Mouse (Mus musculus): Measurements from ENCODE around the gene Nipal4. TPM values are rescaled to one million over a fixed set of nuclear protein-coding genes. Genes with fewer than 3 reads are reported as not detected.

The Nipal4 gene
- polyA plus RNA-seq, 1 experiment from 2014 or later: 0.26 TPM

DNA sequence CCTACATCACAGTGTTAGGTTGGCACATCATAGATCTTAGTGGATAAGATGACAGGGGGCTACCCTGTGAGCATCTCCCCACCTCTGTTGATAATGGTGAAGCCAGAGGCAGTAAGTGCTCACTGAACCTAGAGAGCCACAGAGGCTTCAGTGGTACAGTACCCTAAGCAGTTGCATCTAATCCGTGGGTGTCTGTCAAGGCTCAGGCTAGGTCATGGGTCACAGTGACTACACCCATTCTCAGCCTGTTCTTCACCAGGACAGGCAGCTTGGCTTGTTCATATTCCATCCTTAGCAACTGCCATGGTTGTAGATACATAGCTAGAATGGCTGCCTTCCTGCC, 55.4 kb downstream of the Nipal4 start:
- Histone ChIP-seq H3K9ac (ENCODE audit: low read depth, low read length) (no peak overlapping the region), H3K9me3 (ENCODE audit: control insufficient read depth, low read length) (no peaks in the 10 kb centered on the region), H3K27me3 (replicated peaks; ENCODE audit: control insufficient read depth, insufficient read depth, low read length) (no peaks in the 10 kb centered on the region), H3K4me3 (ENCODE audit: low read length) (no peak overlapping the region), H3K4me2 (ENCODE audit: low read length) (no peak overlapping the region), H3K4me1 (ENCODE audit: control insufficient read depth, insufficient read depth, low read depth, low read length) (no peaks in the 10 kb centered on the region), H3K27ac (ENCODE audit: low read depth, low read length) (no peak overlapping the region), H3K36me3 (ENCODE audit: control insufficient read depth, insufficient read depth, low read length) (peaks cover 3% of the 10 kb centered on the region; the same call in 1 of the 2 replicates)
- WGBS: 77% methylated on average over 1 of the region's 1 CpGs
- ATAC-seq: no peak

DNA sequence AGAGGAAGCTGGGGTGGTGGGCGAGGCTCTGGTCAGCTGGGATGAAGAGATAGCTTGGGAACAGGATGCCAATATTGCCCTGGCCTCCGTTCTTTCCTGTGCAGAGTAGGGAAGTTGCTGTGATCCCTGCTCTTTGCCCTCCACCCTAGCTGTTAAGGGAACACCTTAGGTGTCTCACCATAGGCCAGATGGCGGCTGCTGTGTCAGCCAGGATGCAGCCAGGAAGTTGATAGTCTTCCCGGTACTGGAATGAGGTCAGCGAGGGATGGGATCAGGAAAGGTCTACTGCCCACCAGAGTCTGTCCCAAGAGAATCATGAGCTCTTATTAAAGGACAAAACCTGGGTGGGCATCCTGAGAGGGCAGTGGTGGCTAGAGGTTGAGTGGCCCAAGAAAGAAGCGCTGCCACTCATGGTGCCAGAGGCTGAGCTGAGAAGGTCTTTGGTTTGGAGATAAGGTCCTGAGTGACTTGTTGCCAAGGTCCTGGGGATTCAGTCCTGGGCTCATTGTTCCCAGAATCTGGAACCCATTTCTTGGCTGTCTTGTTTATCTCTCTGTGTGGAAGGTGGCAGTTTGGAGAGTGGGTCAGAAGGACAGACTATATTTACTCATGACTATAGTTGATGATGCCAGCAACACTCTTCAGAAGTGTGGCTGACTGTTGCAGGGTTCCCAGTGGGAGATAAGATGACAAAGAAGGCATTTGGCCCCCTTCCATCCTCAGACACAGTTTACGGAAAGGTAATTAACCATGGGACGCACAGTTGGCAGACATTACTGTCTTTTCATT, 56.0 kb downstream of the Nipal4 start:
- WGBS: 77% methylated on average over 8 of the region's 8 CpGs
- H3K4me1 ChIP-seq (ENCODE audit: control insufficient read depth, insufficient read depth, low read depth, low read length): no peaks in the 10 kb centered on the region
- H3K27me3 ChIP-seq (replicated peaks; ENCODE audit: control insufficient read depth, insufficient read depth, low read length): no peaks in the 10 kb centered on the region
- no peak overlapping the region for H3K4me3 ChIP-seq (ENCODE audit: low read length)
- no peak for ATAC-seq
- no peak overlapping the region for H3K4me2 ChIP-seq (ENCODE audit: low read length)
- peaks cover 3% of the 10 kb centered on the region; the same call in 1 of the 2 replicates for H3K36me3 ChIP-seq (ENCODE audit: control insufficient read depth, insufficient read depth, low read length)
- no peaks in the 10 kb centered on the region for H3K9me3 ChIP-seq (ENCODE audit: control insufficient read depth, low read length)
- no peak overlapping the region for H3K27ac ChIP-seq (ENCODE audit: low read depth, low read length)
- no peak overlapping the region for H3K9ac ChIP-seq (ENCODE audit: low read depth, low read length)

DNA sequence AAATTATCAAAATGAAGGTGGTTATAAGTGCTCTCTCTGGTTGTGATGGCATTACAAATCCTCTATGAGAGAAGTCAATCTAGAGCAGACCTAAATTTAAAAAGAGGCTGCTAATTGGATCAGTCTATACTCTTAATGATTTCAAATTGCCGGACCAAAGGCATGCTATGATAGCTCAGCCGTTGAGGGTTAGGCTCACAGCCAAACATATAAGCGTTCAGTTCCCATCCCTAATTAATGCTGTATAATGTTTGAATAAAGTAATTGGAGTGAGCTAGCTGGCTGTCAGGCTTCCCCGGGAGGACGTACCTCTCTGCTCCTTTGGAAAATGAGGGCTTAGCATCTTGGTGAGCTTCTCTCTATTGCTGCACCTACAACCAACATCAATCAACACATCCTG, 57.1 kb downstream of the Nipal4 start:
- Histone ChIP-seq H3K9me3 (ENCODE audit: control insufficient read depth, low read length) (no peaks in the 10 kb centered on the region), H3K9ac (ENCODE audit: low read depth, low read length) (no peak overlapping the region), H3K4me2 (ENCODE audit: low read length) (no peak overlapping the region), H3K27ac (ENCODE audit: low read depth, low read length) (no peak overlapping the region), H3K4me1 (ENCODE audit: control insufficient read depth, insufficient read depth, low read depth, low read length) (no peaks in the 10 kb centered on the region), H3K4me3 (ENCODE audit: low read length) (no peak overlapping the region), H3K36me3 (ENCODE audit: control insufficient read depth, insufficient read depth, low read length) (peaks cover under 1% of the 10 kb centered on the region; the same call in 1 of the 2 replicates), H3K27me3 (replicated peaks; ENCODE audit: control insufficient read depth, insufficient read depth, low read length) (no peaks in the 10 kb centered on the region)
- ATAC-seq: peak; percentile 27; the same call in 1 of the 2 replicates
- WGBS: 48% methylated on average over 5 of the region's 5 CpGs

DNA sequence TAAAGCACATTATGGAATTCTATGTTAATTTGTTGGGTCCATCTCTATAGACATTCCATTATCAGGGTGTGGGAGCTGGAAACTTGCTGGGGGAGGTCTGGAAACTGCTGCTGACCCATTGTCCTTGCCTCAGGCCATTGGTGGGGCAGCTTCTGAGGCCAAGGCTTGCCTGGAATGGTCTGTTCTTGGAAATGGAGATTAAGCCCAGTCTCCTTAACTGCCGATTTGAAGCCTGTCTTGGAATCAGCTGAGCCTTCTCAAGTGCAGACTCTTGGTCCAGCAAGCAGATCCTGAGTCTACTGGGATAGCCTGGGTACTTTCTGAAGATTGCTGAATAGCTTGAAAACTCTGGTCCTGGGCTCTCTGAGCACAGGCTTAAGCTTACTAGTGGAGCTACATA, 59.3 kb downstream of the Nipal4 start:
- H3K4me3 ChIP-seq (ENCODE audit: low read length): no peak overlapping the region
- ATAC-seq: no peak
- WGBS: 95% methylated on average over 1 of the region's 1 CpGs
- H3K9me3 ChIP-seq (ENCODE audit: control insufficient read depth, low read length): no peaks in the 10 kb centered on the region
- no peak overlapping the region for H3K27ac ChIP-seq (ENCODE audit: low read depth, low read length)
- H3K4me1 ChIP-seq (ENCODE audit: control insufficient read depth, insufficient read depth, low read depth, low read length): peaks cover 2% of the 10 kb centered on the region; the same call in 1 of the 2 replicates
- no peak overlapping the region for H3K9ac ChIP-seq (ENCODE audit: low read depth, low read length)
- no peaks in the 10 kb centered on the region for H3K27me3 ChIP-seq (replicated peaks; ENCODE audit: control insufficient read depth, insufficient read depth, low read length)
- H3K36me3 ChIP-seq (ENCODE audit: control insufficient read depth, insufficient read depth, low read length): no peaks in the 10 kb centered on the region
- H3K4me2 ChIP-seq (ENCODE audit: low read length): no peak overlapping the region

DNA sequence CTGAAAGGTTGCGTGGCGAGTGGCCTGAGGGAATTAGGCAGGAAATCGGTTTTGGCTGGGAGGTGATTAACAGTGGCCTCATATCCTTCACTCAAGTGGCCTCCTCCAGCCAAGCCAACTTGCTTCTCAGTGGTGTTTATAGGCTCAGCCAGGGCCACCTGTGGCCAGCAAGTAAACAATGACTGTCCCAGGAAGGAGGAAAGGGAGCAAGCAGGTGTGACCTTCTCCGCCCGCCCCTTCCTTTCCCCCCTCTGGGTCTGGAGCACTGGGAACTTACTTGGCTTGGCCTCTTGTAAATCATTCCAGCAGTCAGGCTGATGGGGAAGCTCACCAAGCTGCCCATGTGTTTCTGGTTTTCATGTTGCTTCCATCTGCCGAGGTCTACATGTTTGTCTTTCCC, 64.2 kb downstream of the Nipal4 start:
- ATAC-seq: no peak
- no peak overlapping the region for H3K4me2 ChIP-seq (ENCODE audit: low read length)
- H3K4me3 ChIP-seq (ENCODE audit: low read length): no peak overlapping the region
- 78% methylated on average over 6 of the region's 6 CpGs for WGBS
- no peak overlapping the region for H3K27ac ChIP-seq (ENCODE audit: low read depth, low read length)
- peaks cover 13% of the 10 kb centered on the region for H3K36me3 ChIP-seq (ENCODE audit: control insufficient read depth, insufficient read depth, low read length)
- H3K4me1 ChIP-seq (ENCODE audit: control insufficient read depth, insufficient read depth, low read depth, low read length): peaks cover 2% of the 10 kb centered on the region; the same call in 1 of the 2 replicates
- no peaks in the 10 kb centered on the region for H3K27me3 ChIP-seq (replicated peaks; ENCODE audit: control insufficient read depth, insufficient read depth, low read length)
- H3K9me3 ChIP-seq (ENCODE audit: control insufficient read depth, low read length): no peaks in the 10 kb centered on the region
- H3K9ac ChIP-seq (ENCODE audit: low read depth, low read length): no peak overlapping the region

Small RNA genes within 50 kb of the gene (microRNA-seq; reads per million reads assigned to microRNA genes)
- gene Mir7239 (not detected), gene Mir8100 (not detected)

Other genes with a start within 250 kb of the Nipal4 start
- gene Lsm11, start 221.6 kb downstream of the Nipal4 start, polyA plus RNA-seq (2015; fragmentation: Nextera tagmentation; extraction: Ambion mirVana): 24.4 and 24.6 TPM in 2 replicates
- 9.5 and 9.9 TPM in 2 replicates for gene Thg1l, start 211.0 kb downstream of the Nipal4 start, polyA plus RNA-seq (2015; fragmentation: Nextera tagmentation; extraction: Ambion mirVana)
- not detected in 2 replicates for gene Sox30, start 186.2 kb downstream of the Nipal4 start, polyA plus RNA-seq (2015; fragmentation: Nextera tagmentation; extraction: Ambion mirVana)
- gene Gm12166, start 114.2 kb downstream of the Nipal4 start, polyA plus RNA-seq (2015; fragmentation: Nextera tagmentation; extraction: Ambion mirVana): 5.5 and 13.3 TPM in 2 replicates
- 9.4 and 13.0 TPM in 2 replicates for gene Adam19, start 110.5 kb downstream of the Nipal4 start, polyA plus RNA-seq (2015; fragmentation: Nextera tagmentation; extraction: Ambion mirVana)
- 2.7 and 3.8 TPM in 2 replicates for gene Fndc9, start 69.0 kb upstream of the Nipal4 start, polyA plus RNA-seq (2015; fragmentation: Nextera tagmentation; extraction: Ambion mirVana)
- 92.0 and 103 TPM in 2 replicates for gene Cyfip2, start 146.4 kb upstream of the Nipal4 start, polyA plus RNA-seq (2015; fragmentation: Nextera tagmentation; extraction: Ambion mirVana)
- gene Itk, start 223.0 kb upstream of the Nipal4 start, polyA plus RNA-seq (2015; fragmentation: Nextera tagmentation; extraction: Ambion mirVana): 0.09 TPM in 1 of 2 replicates, not detected in the other
- not detected in 2 replicates for gene Fam71b, start 230.1 kb upstream of the Nipal4 start, polyA plus RNA-seq (2015; fragmentation: Nextera tagmentation; extraction: Ambion mirVana)